Mouse (Mus musculus) stomach, embryonic 16.5 days (tissue): ENCODE results near the gene Piezo1. TPM values are rescaled to one million over a fixed set of nuclear protein-coding genes. Genes with fewer than 3 reads are reported as not detected.
A peak's percentile ranks its signal among the peaks of the same experiment; 100 is the strongest.

ENCODE experiments used
- ATAC-seq: fragments of 200-750 bp; cut with Nextera tagmentation; 2 replicates; pipeline ENCODE4 v1.8.0; 2017; ENCODE audit warnings: moderate number of reproducible peaks, moderate TSS enrichment; ENCODE audit not compliant: insufficient read depth, low FRiP score
- H3K27ac ChIP-seq: fragments of 300-500 bp; sonication (generic); 2 replicates; pipeline ENCODE4 v1.5.1; 2014; ENCODE audit warnings: low read length
- H3K27me3 ChIP-seq: fragments of 300-500 bp; sonication (generic); 2 replicates; pipeline ENCODE4 v1.6.1; 2014; ENCODE audit warnings: low read length, control low read depth, mixed read lengths; ENCODE audit not compliant: control insufficient read depth, insufficient read depth
- H3K36me3 ChIP-seq: fragments of 300-500 bp; sonication (generic); 2 replicates; pipeline ENCODE4 v1.6.1; 2014; ENCODE audit warnings: low read length; ENCODE audit not compliant: control insufficient read depth, insufficient read depth
- H3K4me1 ChIP-seq: fragments of 300-500 bp; sonication (generic); 2 replicates; pipeline ENCODE4 v1.6.1; 2014; ENCODE audit warnings: low read length, control low read depth, mixed read lengths; ENCODE audit not compliant: control insufficient read depth, insufficient read depth
- H3K4me2 ChIP-seq: fragments of 300-500 bp; sonication (generic); 2 replicates; pipeline ENCODE4 v1.6.1; 2014; ENCODE audit warnings: low read depth, low read length, mixed read lengths
- H3K4me3 ChIP-seq: fragments of 300-500 bp; sonication (generic); replicated peaks from 2 replicates; pipeline ENCODE4 v1.5.1; 2014; ENCODE audit warnings: mild to moderate bottlenecking, low read length
- H3K9ac ChIP-seq: fragments of 300-500 bp; sonication (generic); 2 replicates; pipeline ENCODE4 v1.6.1; 2014; ENCODE audit warnings: low read length
- H3K9me3 ChIP-seq: fragments of 300-500 bp; sonication (generic); replicated peaks from 2 replicates; pipeline ENCODE4 v1.6.1; 2016; ENCODE audit warnings: low read length, control low read depth; ENCODE audit not compliant: control insufficient read depth
- WGBS: fragments of 180-500 bp; shearing (Covaris S2); extraction: QIAGEN DNeasy Blood & Tissue Kit; methylation state at CpG from one replicate; pipeline ENCODE4 v1.1.7; 2014; 5-methylcytosine and 5-hydroxymethylcytosine counted together
- polyA plus RNA-seq: library from polyadenylated mRNA; unstranded; fragments of >200 nt; fragmentation: Nextera tagmentation; extraction: Ambion mirVana; gene quantifications from 2 replicates; pipeline ENCODE4 v1.2.1, GENCODE M21; 2015

The Piezo1 gene
- polyA plus RNA-seq, 1 experiment from 2014 or later = 13.5 TPM

- peak overlapping the region; percentile 77 for H3K9ac ChIP-seq
- peak overlapping the region; percentile 74 for H3K4me2 ChIP-seq
- no peaks in the 10 kb centered on the region for H3K27me3 ChIP-seq
- H3K27ac ChIP-seq = peak overlapping the region; percentile 97
- peaks cover 10% of the 10 kb centered on the region; the same call in 1 of the 2 replicates for H3K36me3 ChIP-seq
- peaks cover 23% of the 10 kb centered on the region for H3K4me1 ChIP-seq
- WGBS = 28% methylated on average over 6 of the region's 6 CpGs
- no peak for ATAC-seq
- no peaks in the 10 kb centered on the region for H3K9me3 ChIP-seq
- H3K4me3 ChIP-seq = peak overlapping the region; percentile 85
Observed at GRCm38 (mm10) chr8:122566766-122567165, 15.6 kb upstream of the Piezo1 start.

DNA sequence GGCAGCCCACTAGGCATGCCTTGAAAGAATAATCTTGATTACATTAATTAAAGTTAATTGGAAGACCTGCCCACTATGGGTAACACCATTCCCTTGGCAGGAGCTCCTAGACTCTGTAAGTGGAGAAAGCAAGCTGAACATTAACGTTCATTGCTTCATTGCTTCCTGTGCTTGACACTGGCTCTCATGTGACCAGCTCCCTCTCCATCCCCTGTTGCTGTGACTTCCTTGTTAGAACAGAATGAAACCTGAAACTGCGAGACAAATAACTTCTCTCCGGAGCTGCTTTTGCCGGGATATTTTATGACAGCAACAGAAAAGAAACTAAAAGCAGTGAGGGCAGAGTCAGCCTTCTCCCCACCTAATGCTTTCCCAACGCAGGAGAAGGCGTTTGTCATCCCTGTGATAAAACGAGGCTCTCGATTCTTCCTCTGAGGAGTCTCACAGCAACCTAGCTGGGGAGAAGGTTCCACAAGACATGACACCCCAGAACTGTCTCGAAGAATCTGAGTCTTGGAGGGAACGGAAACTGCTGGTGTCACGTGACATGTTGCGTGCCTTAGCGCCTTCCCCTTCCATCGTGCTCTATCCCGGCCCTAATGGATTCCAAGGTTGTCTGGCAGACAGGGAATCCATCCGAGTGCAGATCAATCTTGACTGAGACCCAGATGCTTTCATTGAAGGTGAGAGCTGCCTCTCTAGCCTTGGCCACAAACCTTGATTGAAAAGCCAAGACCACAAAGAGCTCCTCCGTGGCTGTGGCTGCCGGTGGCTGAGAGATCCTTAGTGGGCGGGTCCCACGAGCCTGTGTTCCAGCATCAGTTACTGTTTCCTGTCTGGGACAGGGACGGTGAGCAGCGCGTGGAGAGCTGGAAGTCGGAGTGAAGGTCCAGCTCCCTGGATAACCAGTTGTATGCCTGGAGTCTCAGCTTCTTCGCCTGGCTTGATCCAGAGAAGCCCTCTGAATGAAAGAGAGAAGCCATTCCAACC, 13.5 kb upstream of the Piezo1 start:
- H3K27ac ChIP-seq = peak overlapping the region; percentile 27; the same call in 1 of the 2 replicates
- H3K4me3 ChIP-seq = no peak overlapping the region

GRCm38 (mm10) chr8:122561199-122561598, 10.1 kb upstream of the Piezo1 start:
- H3K9me3 ChIP-seq = no peaks in the 10 kb centered on the region
- H3K27me3 ChIP-seq = no peaks in the 10 kb centered on the region
- peaks cover 8% of the 10 kb centered on the region for H3K4me1 ChIP-seq
- no peak overlapping the region for H3K4me3 ChIP-seq
- H3K9ac ChIP-seq = no peak overlapping the region
- 69% methylated on average over 5 of the region's 5 CpGs for WGBS
- H3K4me2 ChIP-seq = no peak overlapping the region
- no peak for ATAC-seq
- H3K27ac ChIP-seq = no peak overlapping the region
- no peaks in the 10 kb centered on the region for H3K36me3 ChIP-seq

More for the DNA sequence above, 13.5 kb upstream of the Piezo1 start:
- Histone ChIP-seq H3K9me3 (no peaks in the 10 kb centered on the region), H3K4me2 (no peak overlapping the region), H3K4me1 (peaks cover 22% of the 10 kb centered on the region), H3K9ac (no peak overlapping the region), H3K36me3 (no peaks in the 10 kb centered on the region), H3K27me3 (no peaks in the 10 kb centered on the region)
- 75% methylated on average over 25 of the region's 25 CpGs for WGBS
- ATAC-seq = no peak

DNA sequence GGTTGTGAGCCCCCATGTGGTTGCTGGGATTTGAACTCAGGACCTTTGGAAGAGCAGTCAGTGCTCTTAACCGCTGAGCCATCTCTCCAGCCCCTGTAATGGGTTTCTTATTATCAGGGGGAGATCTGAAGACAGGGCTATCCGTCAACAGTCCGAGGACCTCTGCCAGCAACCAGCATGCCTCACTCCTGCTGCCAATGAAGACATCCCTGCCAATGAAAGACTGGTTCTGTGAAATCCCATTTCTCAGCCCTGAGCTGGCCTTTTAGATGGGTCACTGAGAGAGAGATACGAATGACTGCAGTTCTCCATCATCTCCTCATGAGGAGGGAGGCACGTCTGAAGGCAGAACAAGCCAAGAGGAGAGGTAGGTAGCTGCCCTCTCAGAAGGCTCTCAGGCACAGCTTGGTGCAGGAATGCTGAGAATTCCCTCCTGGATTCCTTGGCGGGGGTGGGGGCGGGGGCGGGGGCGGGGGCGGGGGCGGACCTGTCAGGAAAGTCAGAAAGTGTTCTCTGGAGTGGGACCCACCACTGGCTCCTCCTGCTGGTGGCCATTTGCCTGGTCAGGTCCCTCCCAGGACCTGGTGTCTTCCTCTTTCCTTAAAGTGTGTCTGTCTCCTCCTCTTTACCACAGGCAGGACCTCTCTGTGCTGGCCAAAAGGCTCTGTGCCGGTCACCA, 7.7 kb upstream of the Piezo1 start:
- Histone ChIP-seq H3K9ac (0 out of 2 replicates have a peak overlapping the region, but pooled peaks have one; percentile 10), H3K36me3 (no peaks in the 10 kb centered on the region), H3K27me3 (no peaks in the 10 kb centered on the region), H3K27ac (peak overlapping the region; percentile 31; the same call in 1 of the 2 replicates), H3K4me1 (peaks cover 6% of the 10 kb centered on the region; the same call in 1 of the 2 replicates), H3K4me2 (no peak overlapping the region), H3K9me3 (no peaks in the 10 kb centered on the region), H3K4me3 (no peak overlapping the region)
- 13% methylated on average over 12 of the region's 12 CpGs for WGBS
- peak; percentile 45; the same call in 1 of the 2 replicates for ATAC-seq

- H3K4me3 ChIP-seq = no peak overlapping the region
- peak overlapping the region; percentile 72 for H3K27ac ChIP-seq
- no peak overlapping the region for H3K9ac ChIP-seq
- peaks cover 6% of the 10 kb centered on the region; the same call in 1 of the 2 replicates for H3K4me1 ChIP-seq
- H3K4me2 ChIP-seq = no peak overlapping the region
- ATAC-seq = no peak
- no peaks in the 10 kb centered on the region for H3K36me3 ChIP-seq
- WGBS = 35% methylated on average over 10 of the region's 10 CpGs
- no peaks in the 10 kb centered on the region for H3K27me3 ChIP-seq
- no peaks in the 10 kb centered on the region for H3K9me3 ChIP-seq
Observed at GRCm38 (mm10) chr8:122557248-122558038, 6.3 kb upstream of the Piezo1 start.

GRCm38 (mm10) chr8:122556030-122557009, 5.2 kb upstream of the Piezo1 start:
- ATAC-seq = peak; percentile 58
- H3K4me3 ChIP-seq = no peak overlapping the region
- no peak overlapping the region for H3K4me2 ChIP-seq
- peak overlapping the region; percentile 60; the same call in 1 of the 2 replicates for H3K9ac ChIP-seq
- no peaks in the 10 kb centered on the region for H3K9me3 ChIP-seq
- 52% methylated on average over 12 of the region's 12 CpGs for WGBS
- H3K4me1 ChIP-seq = peaks cover 6% of the 10 kb centered on the region; the same call in 1 of the 2 replicates
- no peaks in the 10 kb centered on the region for H3K27me3 ChIP-seq
- H3K36me3 ChIP-seq = no peaks in the 10 kb centered on the region
- H3K27ac ChIP-seq = peak overlapping the region; percentile 72

DNA sequence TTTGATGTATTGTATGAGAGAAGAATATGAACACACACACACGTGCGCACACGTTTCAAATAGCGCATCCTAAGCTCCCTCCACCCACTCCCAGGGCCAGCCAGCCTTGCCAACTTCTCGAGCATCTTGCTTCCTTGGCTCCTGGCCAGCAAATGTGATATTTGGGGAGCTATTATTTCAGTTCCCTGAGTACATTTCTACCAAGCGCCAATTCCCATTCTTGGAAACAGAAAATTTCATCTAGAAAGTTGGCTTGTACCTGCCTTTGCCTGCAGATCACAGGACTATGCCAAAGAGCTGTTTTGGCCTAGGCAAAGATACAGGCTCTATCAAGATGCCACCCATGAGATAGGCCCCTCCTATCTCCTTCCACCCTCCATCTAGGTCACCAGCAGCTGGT, 3.7 kb upstream of the Piezo1 start:
- no peak for ATAC-seq
- Histone ChIP-seq H3K4me3 (no peak overlapping the region), H3K4me1 (peaks cover 13% of the 10 kb centered on the region), H3K4me2 (no peak overlapping the region), H3K9ac (no peak overlapping the region), H3K36me3 (no peaks in the 10 kb centered on the region), H3K27me3 (no peaks in the 10 kb centered on the region), H3K27ac (no peak overlapping the region), H3K9me3 (no peaks in the 10 kb centered on the region)
- 61% methylated on average over 6 of the region's 6 CpGs for WGBS

- Histone ChIP-seq H3K27me3 (no peaks in the 10 kb centered on the region), H3K27ac (peak overlapping the region; percentile 87), H3K4me1 (peaks cover 41% of the 10 kb centered on the region), H3K4me3 (peak overlapping the region; percentile 80), H3K9me3 (no peaks in the 10 kb centered on the region), H3K36me3 (no peaks in the 10 kb centered on the region), H3K4me2 (peak overlapping the region; percentile 88), H3K9ac (peak overlapping the region; percentile 93)
- peak; percentile 35 for ATAC-seq
- 1% methylated on average over 26 of the region's 43 CpGs for WGBS
Observed at GRCm38 (mm10) chr8:122550995-122551264, 199 bp downstream of the Piezo1 start.
